Mouse (Mus musculus): ENCODE results near the gene Kcnj4.
A peak's percentile ranks its signal among the peaks of the same experiment; 100 is the strongest.
"Not testable (repeated sequence)": the region's sequence is repeated elsewhere in the genome, so short reads cannot be mapped to it uniquely, and the experiment has no call there.

Gene Kcnj4

DNA sequence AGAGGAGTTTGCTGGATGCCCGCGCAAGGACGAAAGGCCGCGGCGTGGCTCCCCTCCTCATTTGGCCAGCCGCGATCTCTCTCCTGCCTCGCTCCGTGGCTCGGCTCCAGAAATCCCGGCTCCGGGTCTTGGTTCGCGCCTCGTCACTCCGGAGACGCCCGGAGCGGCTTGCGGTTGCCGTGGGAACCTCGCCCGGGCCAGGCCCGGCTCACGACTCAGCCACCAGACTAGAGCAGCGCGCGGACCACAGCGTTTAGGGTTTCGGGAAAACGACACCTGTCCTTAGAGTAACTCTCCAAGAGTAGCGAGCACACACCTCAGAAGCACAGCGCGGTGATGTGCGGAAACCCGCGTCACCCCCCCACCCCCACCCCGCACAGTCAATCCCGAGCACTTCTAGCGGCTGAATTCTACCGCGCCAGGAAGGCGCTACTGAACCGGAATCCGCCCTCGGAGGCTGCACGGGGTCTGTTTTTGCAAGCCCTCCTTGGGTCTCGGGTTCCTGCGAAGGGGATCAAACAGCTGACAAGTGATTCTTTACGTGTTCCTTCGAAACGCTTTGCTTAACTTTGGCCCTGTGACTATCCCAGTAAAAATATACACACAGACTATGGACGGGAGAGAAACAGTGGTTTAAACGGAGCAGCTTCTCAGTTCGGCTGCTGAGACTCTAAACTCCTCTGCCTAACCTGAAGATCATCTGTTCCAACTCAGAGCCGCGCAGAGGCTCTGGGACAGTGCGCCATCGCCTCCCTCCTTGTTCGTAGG, 6.7 kb upstream of the Kcnj4 start:
- DNase-seq (ENCODE audit: low spot score) = no peak

DNA sequence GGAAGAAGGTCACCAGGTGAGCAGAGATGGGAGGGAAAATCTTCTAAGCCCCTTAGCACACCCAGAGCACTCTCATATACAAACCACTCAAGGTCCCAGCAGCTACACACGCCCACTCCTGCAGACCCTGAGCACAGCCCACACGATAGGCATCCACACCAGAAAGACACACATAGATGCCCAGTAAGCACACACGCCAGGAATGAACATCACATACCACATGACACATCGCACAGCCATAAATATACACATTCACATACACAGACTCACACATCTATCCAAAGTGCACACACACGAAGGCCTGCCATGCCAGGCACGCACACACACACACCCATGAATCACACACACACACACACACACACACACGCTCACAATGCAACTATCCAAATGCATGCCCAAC, 5.4 kb upstream of the Kcnj4 start:
- DNase-seq (ENCODE audit: low spot score) = no peak

DNA sequence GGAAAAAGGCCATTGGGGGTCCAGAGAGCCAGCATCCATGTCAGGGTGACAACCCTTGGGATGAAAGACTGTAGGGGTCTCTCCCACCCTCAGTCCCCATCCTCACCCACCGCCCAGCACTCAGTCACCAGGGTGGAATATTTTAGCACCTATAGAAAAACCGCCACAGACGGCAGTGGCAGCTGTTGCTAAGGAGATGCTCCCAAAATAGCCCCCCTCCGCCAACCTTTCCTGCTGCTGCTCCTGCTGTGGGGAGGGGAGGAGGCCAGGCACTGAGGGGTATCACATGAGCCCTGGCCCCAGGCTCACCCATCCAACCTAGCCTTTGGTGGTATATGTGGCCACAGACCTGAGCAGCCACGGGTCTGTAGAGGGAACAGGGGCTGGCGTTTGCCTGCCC, 5.0 kb upstream of the Kcnj4 start:
- DNase-seq (ENCODE audit: low spot score) = no peak

DNA sequence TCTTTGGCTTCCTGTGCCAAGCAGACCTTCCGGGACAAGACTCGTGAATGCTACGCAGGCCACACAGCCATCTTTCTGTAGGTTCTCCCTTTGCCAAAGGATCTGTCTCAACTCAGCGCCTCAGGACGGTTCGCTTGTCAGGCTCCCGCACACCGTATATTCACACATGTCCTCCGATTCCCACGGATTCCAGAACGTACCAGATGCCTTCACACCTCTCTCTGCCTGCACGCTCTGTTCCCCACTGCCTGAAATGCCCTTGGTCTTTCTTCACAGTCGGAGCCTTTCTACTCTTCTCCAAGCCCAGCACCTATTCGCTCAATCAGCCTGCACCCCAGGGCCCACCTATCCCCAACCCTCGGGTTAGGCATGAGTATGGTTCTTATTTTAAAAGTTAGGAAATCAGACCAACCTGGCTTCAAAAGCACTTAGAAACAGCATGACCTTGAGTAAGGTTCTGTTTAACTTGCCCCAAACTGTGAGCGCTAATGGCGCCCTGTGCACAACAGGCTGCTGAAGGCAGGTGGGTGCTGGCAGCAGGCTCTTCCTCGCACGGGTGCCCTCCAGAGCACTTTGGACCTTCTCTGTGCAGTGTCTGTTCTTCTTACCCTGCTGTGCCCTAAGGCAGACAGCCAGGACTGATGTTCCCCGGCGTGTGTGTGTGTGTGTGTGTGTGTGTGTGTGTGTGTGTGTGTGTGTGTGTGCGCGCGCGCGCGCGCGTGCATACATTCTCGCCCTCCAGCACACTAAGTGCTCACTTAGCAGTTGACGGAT, 2.2 kb upstream of the Kcnj4 start:
- no peak for DNase-seq (ENCODE audit: low spot score)

DNA sequence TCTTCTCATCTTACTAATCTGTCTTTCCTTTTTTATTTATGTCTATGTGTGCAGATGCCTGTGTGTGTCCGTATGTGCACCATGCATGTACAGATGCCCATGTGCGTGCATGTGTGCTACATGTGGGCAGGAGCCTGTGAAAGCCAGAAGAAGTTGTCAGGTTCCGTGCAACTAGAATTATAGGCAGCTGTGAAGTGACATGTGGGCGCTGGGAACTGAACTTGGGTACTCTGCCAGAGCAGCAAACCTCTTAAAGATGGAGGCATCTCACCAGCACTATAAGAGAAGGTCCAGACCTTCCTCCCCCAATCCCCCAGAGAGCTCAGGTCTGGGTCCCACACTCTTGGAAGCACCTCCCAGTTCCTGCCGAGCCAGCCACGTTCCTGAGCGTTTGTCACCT, 1.4 kb upstream of the Kcnj4 start:
- no peak for DNase-seq (ENCODE audit: low spot score)

DNA sequence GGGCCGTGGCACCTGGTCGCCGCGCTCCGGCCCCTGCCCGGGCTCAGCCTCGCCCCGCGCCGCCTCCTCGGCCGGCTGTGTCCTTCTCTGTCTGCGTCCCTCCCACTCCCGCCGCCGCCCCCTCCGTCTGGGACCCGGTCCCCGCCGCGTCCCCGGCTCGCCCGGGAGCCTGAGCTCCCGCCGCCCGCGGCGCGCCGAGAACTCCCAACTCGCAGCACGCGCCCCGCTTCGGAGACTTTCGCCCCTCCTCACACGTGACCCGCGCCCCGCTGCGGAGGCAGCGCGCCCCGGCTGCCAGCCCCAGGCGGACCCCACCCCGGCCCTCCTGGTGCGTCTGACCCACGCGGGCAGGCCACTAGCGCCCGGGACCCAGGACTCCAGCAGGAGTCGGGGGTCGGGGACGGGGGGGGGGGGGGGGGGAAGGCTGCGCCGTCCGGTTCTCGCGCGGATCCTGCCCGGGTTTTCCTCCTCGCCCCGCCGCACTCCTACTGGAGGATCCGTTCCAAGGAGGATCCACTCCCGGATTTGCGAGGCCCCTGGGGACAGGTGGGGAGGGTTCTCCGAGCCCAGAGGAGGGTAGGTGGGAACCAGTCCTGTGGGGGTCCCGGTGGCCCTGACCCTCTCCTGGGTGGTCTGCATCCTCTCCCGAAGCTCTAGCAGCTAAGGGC, 709 bp upstream of the Kcnj4 start:
- no peak for DNase-seq (ENCODE audit: low spot score)

DNA sequence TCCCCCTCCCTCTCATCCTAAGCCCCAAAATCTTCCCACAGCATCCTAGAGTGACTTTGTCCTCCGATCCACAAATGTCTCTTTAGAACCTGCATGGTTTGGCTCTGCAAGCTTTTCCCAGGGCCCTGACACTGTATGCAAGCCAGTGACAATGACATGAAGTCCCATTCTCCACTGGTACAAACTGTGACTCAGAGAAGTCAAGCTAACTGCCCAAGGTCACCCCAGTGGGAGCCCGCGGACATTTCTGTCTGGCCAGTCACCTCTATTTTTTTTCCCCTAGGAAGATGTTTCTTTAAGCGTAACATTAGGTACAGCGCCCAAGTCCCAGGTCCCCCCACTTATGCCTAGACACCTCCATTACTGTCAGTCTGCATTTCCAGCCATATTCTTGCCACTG, 1.6 kb downstream of the Kcnj4 start:
- DNase-seq (ENCODE audit: low spot score) = no peak

DNA sequence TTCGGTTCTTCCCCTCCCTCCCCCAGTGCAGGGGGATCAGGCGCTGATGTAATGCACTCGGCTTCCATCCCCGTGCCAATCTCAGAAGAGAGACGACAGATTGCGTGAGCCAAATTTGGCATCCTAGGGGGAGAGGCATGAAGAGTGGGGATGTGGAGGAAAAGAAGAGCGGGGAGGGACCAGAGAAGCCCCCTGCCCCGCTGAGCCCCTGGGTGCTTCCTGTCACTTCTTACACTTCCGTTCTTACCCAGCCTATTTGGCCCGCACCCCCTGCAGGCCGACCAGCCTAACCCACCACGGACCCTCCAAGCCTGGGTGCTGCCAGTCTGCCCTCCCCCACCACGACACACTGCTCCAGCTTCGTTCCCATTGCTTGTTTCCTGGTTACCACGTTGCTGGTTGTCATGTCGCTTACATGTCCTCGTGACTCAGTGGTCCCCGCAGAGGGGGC, 2.1 kb downstream of the Kcnj4 start:
- DNase-seq (ENCODE audit: low spot score) = no peak

DNA sequence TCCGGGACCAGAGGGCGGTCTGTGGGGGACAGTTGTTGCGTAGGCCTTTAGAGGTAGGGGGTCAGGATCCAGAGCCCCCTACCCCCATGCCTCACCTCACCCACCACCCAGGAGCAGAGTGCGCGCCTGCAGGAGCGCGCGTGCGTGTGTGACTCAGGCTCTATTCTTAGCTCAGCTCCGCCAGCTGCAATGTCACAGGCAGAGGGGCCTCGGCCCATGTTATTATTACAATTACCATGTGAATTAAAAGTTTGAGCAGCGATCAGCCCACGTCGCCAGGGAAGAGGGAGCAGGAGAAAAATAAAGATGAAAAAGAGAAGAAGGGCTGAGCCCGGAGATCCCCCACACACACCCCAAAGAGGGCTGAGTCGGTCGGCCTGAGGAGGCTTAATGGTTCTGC, 4.9 kb downstream of the Kcnj4 start:
- DNase-seq (ENCODE audit: low spot score) = no peak

DNA sequence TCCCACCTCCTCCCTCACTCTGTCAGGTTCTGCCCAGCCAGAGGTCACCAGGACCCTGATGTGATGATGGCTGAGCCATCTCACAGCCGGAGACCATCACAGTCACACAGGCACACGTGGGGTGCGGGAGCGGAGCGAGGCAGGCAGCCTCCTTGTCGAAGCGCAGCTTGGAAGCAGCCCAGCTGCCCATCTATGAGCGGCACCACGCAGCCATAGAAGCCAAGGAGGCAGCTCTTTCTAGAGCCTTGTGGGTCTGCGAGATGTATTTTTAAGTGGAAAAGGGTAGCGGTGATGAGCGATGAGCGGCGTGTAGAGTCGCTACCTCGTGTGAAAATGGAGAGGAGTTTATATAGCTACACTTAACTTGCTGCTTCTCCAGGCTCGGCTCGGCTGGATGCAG, 11.5 kb downstream of the Kcnj4 start:
- no peak for DNase-seq (ENCODE audit: low spot score)

DNA sequence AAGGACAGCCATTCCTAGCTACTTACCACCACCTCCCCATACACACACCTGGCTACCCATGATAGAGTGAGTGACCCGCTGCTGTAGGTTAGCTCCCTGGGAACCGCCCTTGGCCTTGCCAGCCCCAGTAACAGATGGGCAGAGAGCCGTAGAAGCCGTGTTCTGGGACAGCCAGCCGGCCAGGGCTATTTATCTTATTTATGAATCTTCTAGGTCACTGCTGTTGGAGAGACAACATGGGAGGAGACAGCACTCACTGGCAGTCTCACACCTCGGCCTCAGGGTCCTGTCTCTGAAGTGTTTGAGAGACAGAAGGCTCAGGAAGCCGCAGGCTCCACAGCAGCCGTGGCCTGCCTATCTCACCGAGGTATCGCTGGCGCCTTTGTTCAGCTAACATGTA, 15.6 kb downstream of the Kcnj4 start:
- no peak for DNase-seq (ENCODE audit: low spot score)

DNA sequence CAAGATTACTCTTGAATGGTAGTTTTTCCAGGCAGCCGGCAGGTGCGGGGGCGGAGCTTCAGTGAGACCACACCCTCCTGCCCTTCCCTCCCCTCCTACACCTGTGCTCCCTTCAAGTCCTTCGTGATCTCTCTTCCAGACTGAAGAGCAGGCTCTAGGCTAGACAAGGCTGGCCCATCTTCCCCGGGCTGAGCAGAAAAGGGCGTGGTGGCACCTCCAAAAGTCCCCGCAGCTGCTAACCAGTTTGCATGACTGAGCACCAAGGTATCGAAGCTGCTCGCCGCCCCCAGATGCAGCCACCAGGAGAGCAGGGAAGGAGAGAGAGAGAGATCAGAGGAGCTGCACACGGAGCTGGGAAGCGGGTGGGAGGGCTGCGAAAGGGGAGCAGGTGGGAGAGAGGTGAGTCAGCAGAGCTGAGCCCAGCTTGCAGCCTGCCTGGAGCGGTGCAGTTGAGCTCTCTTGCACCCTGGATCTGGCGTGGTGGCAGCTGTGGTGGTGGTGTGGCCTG, 23.8 kb downstream of the Kcnj4 start:
- no peak for DNase-seq (ENCODE audit: low spot score)

DNA sequence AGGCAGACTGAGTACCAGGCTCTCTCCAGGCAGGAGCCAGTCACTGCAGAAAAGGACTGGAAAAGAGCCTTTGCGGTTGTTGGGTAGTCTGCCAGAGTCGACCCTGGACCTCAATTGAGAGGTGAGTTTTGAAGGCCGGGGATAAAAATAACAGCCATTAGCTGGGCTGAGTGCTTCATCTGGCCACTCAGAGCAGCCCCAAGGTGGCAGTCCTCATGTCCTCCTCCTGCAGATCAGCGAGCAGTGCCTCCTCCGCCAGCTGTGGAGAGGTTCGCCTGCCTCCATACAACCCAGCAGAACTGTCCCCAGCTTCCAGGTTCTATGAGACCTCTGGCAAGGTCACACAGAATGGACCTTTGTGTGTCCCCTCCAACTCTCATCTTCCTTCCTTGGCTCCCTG, 27.8 kb downstream of the Kcnj4 start:
- DNase-seq (ENCODE audit: low spot score) = no peak

DNA sequence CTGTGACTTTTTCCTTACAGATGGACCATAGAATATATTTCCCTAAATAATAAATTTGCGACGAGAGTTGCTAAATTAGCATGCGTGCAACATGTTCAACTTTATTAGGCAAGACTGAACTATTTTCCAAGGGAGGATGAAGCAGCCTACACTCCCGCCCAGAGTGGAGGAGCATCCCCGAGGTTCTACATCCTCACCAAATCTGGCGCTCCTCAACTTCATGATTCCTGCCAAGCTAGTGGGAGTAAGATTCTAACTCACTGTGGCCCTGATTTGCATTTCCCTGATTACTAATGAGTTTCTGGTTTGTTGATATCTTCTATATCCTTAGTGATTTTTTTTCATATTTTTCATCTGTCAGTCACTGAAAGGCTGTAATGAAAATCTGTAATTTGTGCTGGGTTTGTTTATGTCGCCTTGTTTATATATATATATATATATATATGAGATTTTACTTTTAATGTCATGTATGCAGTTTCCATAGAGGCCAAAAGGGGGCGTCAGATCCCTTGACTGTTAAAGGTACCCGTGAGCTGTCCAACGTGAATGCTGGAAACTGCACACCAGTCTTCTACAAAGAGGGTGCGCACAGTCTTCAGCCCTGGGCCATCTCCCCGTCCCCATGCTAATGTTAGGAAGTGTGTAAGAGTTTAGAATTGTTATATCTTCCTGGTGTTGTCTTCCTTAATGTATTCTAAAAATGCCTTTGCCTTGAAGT, 31.2 kb downstream of the Kcnj4 start:
- no peak for DNase-seq (ENCODE audit: low spot score)

DNA sequence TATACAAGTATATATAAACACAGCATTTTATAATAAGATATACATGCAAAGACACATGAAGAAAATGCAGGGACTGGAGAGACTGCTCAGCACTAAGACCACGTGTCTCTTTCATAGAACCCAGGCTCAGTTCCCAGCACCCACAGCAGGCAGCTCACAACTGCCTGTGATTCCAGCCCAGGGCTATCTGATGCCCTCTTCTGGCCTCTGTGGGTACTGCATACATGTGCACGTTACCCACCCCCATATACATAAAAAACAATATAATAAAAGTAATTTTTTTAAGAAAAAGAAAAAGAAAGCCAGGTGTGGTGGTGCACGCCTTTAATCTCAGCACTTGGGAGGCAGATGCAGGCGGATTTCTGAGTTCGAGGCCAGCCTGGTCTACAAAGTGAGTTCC, 32.0 kb downstream of the Kcnj4 start:
- no peak for DNase-seq (ENCODE audit: low spot score)

DNA sequence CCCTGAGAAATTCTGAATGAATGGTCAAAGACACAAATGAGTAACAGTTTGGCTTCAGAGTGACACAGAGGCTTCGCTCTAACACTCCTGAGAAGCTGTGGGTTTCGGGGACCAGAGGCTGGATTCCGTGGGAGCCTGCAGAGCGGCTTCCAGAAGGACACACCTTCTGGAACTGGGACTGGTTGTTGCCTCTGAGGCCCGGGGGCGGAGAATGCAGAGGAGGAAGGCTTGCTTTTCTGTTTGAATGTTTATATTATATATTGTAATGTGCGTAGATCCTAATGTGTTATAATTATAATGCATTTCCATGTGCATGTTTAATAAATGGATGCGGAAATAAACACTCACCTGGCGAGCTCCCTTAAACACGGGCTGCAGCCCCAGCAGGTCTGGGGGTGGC, 33.9 kb downstream of the Kcnj4 start:
- DNase-seq (ENCODE audit: low spot score) = no peak

DNA sequence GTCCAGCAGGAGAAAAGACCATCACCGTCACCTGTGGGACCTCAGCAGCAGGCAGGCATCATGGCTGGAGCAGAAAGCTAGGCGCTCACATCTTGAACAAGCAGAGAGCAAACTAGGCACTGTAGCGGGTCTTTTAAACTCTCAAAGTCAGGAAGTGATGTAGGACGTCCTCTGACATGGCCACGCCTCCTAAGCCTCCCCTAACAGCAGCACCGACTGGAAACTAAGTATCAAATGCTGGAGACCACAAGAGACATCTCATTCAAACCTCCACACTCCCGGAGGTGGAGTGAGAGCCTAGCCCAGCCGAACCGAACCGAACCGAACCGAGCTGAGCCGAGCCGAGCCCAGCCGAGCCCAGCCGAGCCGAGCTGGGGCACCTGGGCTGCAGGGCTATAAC, 34.5 kb downstream of the Kcnj4 start:
- no peak for DNase-seq (ENCODE audit: low spot score)

DNA sequence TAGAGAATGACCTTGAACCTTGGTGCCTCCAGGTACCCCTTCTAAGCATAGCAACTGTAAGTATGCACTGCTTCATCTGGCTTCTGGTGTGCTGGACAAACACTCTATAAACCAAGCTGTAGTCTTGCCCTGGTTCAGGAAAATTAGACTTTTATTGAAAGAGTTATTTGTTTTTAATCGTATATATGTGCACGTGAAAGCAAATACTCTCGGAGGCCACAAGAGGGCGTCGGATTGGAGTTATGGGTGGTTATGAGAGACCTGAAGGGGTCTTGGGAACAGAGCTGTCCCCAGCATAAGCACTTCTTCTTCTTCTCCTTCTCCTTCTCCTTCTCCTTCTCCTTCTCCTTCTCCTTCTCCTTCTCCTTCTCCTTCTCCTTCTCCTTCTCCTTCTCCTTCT, 35.5 kb downstream of the Kcnj4 start:
- DNase-seq (ENCODE audit: low spot score) = no peak

DNA sequence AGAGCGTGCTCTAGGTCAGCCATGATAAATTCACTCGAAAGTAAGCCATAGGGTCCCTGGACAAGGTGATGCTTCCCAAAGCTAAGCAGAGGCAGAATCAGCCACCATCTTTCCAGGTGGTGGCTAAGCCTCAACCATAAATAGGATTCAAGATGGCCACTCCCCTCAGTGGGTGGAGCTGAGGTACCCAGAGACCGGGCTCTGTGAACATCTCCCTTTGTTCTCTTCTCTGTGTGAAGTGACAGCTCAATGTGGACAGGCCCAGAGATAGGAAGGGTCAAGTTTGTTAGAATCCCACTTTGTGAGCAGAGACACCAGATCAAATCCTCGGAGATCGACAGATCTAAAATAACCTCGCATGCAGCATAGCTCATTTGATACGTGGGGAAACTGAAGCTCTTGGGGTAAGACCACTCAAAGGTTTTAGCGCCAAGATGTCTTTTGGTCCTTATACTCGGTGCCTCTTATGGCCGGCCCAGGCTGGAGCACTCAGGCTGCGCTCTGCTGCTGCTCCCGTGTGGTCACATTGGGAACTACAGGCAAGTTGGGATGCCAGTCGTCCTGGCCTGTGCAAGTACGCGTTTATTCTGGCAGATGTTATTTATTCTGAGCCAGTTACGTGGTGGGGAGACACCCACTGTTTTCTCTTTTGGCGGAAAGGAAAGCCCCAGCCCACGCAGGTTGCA, 38.3 kb downstream of the Kcnj4 start:
- DNase-seq (ENCODE audit: low spot score) = peak; percentile 85

DNA sequence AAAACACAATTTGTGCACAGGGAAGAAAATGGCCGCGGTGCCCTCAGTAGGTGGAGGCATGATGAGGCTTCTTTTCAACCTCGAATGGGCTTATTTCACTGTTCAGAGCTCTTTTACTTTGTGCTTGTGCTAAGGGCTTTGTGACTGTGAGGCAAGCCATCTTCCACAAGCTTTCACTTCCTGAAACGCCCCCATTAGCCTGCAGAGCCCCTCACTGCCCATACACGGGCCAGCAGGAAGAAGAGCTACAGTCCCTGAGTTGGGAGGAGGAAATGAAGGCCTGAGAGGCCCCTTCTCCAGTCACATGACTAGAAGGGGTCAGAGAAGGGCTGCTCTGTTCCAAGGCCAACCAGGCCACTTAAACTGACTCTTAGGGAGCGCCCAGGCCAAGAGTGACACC, 48.5 kb downstream of the Kcnj4 start:
- DNase-seq (ENCODE audit: low spot score) = peak; percentile 28

DNA sequence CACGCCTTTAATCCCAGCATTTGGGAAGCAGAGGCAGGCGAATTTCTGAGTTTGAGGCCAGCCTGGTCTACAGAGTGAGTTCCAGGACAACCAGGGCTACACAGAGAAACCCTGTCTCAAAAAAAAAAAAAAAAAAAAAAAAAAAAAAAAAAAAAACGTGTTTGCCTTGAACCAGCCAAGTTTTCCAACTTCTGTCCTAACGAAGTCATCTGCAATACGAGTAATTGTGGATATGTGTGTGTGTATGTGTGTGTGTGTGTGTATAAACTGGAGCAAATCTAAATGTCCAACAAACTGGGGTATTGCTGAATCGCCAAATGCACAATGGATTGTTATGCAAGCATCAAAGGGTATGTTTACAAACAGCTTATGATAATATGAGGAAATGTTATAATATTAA, 48.9 kb downstream of the Kcnj4 start:
- DNase-seq (ENCODE audit: low spot score) = not testable (repeated sequence)
